Mouse (Mus musculus) hindbrain, embryonic 13.5 days (tissue): ENCODE measurements around the gene Gm14137. TPM values are rescaled to one million over a fixed set of nuclear protein-coding genes. Genes with fewer than 3 reads are reported as not detected.

Experiments
- ATAC-seq: fragments of 200-750 bp; cut with Nextera tagmentation; 2 replicates; pipeline ENCODE4 v1.8.0; 2017; ENCODE audit warnings: moderate TSS enrichment; ENCODE audit not compliant: low FRiP score
- H3K27ac ChIP-seq: fragments of 300-500 bp; sonication (generic); 2 replicates; pipeline ENCODE4 v1.5.1; 2015; ENCODE audit warnings: inconsistent platforms, mild to moderate bottlenecking, moderate library complexity
- H3K27me3 ChIP-seq: fragments of 300-500 bp; sonication (generic); 2 replicates; pipeline ENCODE4 v1.6.1; 2015; ENCODE audit warnings: mild to moderate bottlenecking, inconsistent platforms
- H3K36me3 ChIP-seq: fragments of 300-500 bp; sonication (generic); 2 replicates; pipeline ENCODE4 v1.6.1; 2015; ENCODE audit warnings: mild to moderate bottlenecking, inconsistent platforms
- H3K4me1 ChIP-seq: fragments of 300-500 bp; sonication (generic); replicated peaks from 2 replicates; pipeline ENCODE4 v1.6.1; 2015; ENCODE audit warnings: inconsistent platforms
- H3K4me2 ChIP-seq: fragments of 300-500 bp; sonication (generic); 2 replicates; pipeline ENCODE4 v1.6.1; 2015; ENCODE audit warnings: inconsistent platforms, mild to moderate bottlenecking, moderate library complexity
- H3K4me3 ChIP-seq: fragments of 300-500 bp; sonication (generic); 2 replicates; pipeline ENCODE4 v1.5.1; 2015; ENCODE audit warnings: mild to moderate bottlenecking, inconsistent platforms
- H3K9ac ChIP-seq: fragments of 300-500 bp; sonication (generic); 2 replicates; pipeline ENCODE4 v1.6.1; 2015; ENCODE audit warnings: mild to moderate bottlenecking, inconsistent platforms
- H3K9me3 ChIP-seq: fragments of 300-500 bp; sonication (generic); 2 replicates; pipeline ENCODE4 v1.6.1; 2016; ENCODE audit warnings: inconsistent platforms
- WGBS: fragments of 180-500 bp; shearing (Covaris S2); methylation state at CpG from one replicate; pipeline ENCODE4 v1.1.7; 2015; 5-methylcytosine and 5-hydroxymethylcytosine counted together
- polyA plus RNA-seq: library from polyadenylated mRNA; unstranded; fragments of >200 nt; fragmentation: Nextera tagmentation; extraction: Ambion mirVana; gene quantifications from 2 replicates; pipeline ENCODE4 v1.2.1, GENCODE M21; 2015

Gm14137 gene
- polyA plus RNA-seq, 1 experiment from 2014 or later: 0.75 TPM

- Histone ChIP-seq H3K4me3 (no peak overlapping the region), H3K4me1 (peaks cover 39% of the 10 kb centered on the region), H3K27me3 (no peaks in the 10 kb centered on the region; the same call in 1 of the 2 replicates), H3K36me3 (peaks cover 53% of the 10 kb centered on the region), H3K9me3 (no peaks in the 10 kb centered on the region), H3K27ac (no peak overlapping the region), H3K4me2 (no peak overlapping the region), H3K9ac (no peak overlapping the region)
- WGBS: 77% methylated on average over 6 of the region's 6 CpGs
- no peak for ATAC-seq
These were observed 1.3 kb downstream of the Gm14137 start for GRCm38 (mm10) chr2:119175614-119176013.

DNA sequence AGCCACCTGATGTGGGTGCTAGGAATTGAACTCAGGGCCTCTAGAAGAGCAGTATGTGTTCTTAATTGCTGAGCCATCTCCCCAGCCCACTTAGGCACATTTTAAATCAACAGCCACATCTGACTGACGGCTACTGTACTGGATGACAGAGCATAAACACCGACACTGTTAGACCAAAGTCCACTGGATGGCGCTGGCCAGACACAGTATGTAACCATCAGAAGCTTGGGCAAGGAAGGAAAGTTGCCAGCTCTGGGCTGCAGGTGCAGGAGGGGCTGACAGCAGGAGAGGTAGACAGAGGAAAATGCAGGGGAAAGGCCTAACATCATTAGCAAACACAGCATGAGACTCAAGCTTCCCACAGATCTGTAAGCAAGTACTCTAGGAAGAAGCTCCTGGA, 2.5 kb downstream of the Gm14137 start:
- no peak overlapping the region for H3K9ac ChIP-seq
- H3K4me3 ChIP-seq: no peak overlapping the region
- WGBS: 56% methylated on average over 3 of the region's 3 CpGs
- H3K4me2 ChIP-seq: no peak overlapping the region
- H3K27me3 ChIP-seq: no peaks in the 10 kb centered on the region; the same call in 1 of the 2 replicates
- H3K4me1 ChIP-seq: peaks cover 34% of the 10 kb centered on the region
- no peak for ATAC-seq
- H3K27ac ChIP-seq: no peak overlapping the region
- no peaks in the 10 kb centered on the region for H3K9me3 ChIP-seq
- peaks cover 58% of the 10 kb centered on the region for H3K36me3 ChIP-seq

DNA sequence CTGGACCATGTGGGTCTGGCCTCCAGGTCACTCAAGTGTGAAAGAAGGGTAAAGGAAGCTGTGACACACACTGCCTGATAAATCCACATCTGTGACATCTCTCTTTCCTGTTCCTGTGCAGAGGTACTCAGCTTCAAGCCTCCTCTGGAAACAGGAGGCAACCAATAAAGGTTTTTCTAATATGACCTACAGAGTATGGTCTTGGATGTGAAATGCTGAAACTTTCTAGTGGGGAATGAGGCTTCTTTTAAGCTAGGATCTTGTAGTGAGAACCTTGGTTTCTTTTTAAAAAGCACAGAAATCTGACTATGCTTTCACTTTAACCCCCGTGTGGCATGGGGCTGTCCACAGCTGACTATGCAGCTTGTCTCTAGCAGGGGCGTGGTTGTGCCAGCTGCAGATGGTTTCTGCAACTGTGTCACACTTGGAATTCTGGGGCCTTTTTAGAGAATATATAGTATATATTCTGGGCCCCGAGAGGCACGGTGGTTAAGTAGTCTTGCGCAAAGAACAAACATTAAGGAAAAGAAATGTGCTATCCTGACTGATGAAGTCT, 3.2 kb downstream of the Gm14137 start:
- peaks cover 27% of the 10 kb centered on the region for H3K4me1 ChIP-seq
- peaks cover 58% of the 10 kb centered on the region for H3K36me3 ChIP-seq
- no peaks in the 10 kb centered on the region for H3K9me3 ChIP-seq
- WGBS: 94% methylated on average over 5 of the region's 5 CpGs
- no peaks in the 10 kb centered on the region; the same call in 1 of the 2 replicates for H3K27me3 ChIP-seq
- no peak overlapping the region for H3K4me2 ChIP-seq
- H3K9ac ChIP-seq: no peak overlapping the region
- H3K27ac ChIP-seq: no peak overlapping the region
- no peak for ATAC-seq
- no peak overlapping the region for H3K4me3 ChIP-seq

- H3K9me3 ChIP-seq: no peaks in the 10 kb centered on the region
- H3K27me3 ChIP-seq: no peaks in the 10 kb centered on the region
- no peaks in the 10 kb centered on the region for H3K4me1 ChIP-seq
- no peak overlapping the region for H3K4me3 ChIP-seq
- no peak for ATAC-seq
- no peak overlapping the region for H3K27ac ChIP-seq
- H3K36me3 ChIP-seq: peaks cover 64% of the 10 kb centered on the region
- H3K9ac ChIP-seq: no peak overlapping the region
- 84% methylated on average over 7 of the region's 7 CpGs for WGBS
- H3K4me2 ChIP-seq: no peak overlapping the region
These were observed 8.6 kb downstream of the Gm14137 start for GRCm38 (mm10) chr2:119182914-119183313.

- no peaks in the 10 kb centered on the region for H3K27me3 ChIP-seq
- 6% methylated on average over 15 of the region's 15 CpGs for WGBS
- H3K9ac ChIP-seq: no peak overlapping the region
- H3K36me3 ChIP-seq: peaks cover 13% of the 10 kb centered on the region
- peak overlapping the region; percentile 51 for H3K4me2 ChIP-seq
- no peaks in the 10 kb centered on the region for H3K9me3 ChIP-seq
- no peak overlapping the region for H3K27ac ChIP-seq
- peak; percentile 82 for ATAC-seq
- peak overlapping the region; percentile 20 for H3K4me3 ChIP-seq
- H3K4me1 ChIP-seq: peaks cover 9% of the 10 kb centered on the region
These were observed 14.9 kb downstream of the Gm14137 start for GRCm38 (mm10) chr2:119189029-119189710.

DNA sequence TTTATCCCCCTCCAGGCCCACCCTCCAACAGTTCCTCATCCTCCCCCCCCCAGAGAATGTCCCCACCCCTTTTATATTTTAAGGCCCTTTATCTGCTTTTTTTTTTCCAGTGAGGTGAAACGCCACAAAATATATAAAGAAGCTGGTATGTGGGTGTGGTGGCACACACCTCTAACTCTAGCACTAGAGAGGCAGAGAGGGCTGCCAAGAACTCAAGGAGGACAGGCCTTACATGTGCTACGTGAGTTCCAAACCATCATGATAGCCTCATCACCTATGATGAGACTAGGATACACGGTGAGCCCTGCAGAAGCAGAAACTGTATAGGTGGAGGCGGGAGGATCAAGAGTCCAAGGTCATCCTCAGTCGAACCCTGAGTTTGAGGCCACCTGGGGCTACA, 16.7 kb downstream of the Gm14137 start:
- no peak for ATAC-seq
- 91% methylated on average over 5 of the region's 5 CpGs for WGBS
- Histone ChIP-seq H3K27ac (no peak overlapping the region), H3K4me1 (peaks cover 9% of the 10 kb centered on the region), H3K9me3 (no peaks in the 10 kb centered on the region), H3K4me2 (no peak overlapping the region), H3K9ac (no peak overlapping the region), H3K4me3 (no peak overlapping the region), H3K27me3 (no peaks in the 10 kb centered on the region), H3K36me3 (no peaks in the 10 kb centered on the region)

DNA sequence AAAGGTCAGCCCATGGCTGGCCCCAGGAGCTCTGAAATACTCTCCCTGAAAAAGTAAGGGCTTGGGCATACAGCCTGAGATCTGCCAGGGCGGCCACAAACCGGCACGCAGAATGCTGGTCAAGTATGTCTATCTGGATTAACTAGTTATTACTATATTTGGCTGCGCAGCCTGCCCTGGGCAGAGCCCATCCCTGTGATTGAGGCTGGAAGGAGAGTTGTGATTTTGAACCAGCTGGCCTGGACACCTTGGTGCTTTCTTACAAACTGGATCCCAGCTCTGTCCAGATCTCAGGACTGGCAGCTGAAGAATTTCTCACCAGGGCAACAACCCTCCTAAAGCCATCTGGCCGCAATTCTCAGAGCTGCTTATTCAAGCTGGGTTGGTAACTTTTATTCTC, 19.8 kb downstream of the Gm14137 start:
- no peak for ATAC-seq
- Histone ChIP-seq H3K27me3 (no peaks in the 10 kb centered on the region), H3K4me1 (peaks cover 13% of the 10 kb centered on the region), H3K9me3 (no peaks in the 10 kb centered on the region), H3K9ac (no peak overlapping the region), H3K4me3 (no peak overlapping the region), H3K27ac (no peak overlapping the region), H3K36me3 (no peaks in the 10 kb centered on the region), H3K4me2 (no peak overlapping the region)
- WGBS: 89% methylated on average over 5 of the region's 5 CpGs

DNA sequence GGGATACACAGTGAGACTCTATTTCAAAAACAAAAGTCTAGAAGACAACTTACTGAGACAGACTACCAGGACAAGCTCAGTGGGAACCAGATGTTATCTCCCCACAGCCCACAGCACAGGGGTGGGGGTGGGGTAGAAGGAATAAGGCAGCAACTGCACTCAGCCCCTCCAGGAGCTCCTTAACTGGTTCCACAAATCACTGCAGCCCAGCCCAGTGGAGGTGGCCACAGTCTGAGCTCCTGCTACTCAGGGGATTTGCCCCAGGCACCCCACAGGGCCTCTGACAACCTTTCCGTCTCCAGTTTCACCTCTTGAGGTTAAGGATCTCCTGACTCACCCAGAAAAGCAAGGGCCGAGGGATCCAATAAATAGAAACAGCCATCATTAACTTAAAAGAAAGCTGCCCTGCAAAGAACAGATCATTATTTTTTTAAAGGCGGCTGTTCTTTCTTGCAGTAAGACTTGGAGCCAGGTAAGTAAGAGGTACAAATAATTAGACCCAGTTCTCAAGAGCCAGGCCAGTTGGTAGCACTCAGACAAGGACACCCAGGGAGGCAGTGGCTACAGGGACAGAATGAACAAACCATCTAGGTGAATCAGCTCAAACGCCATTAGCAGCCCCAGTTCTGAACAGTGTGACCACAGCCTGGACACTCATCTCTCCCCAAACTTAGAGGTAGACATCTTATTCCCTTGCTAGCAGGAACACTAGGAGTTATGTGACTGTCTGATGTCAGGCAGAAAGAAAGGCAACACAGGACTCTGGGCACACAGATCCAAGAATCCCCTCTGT, 22.2 kb downstream of the Gm14137 start:
- whole genome bisulfite sequencing: 37% methylated on average over 4 of the region's 4 CpGs
- Histone ChIP-seq H3K9me3 (no peaks in the 10 kb centered on the region), H3K4me1 (peaks cover 15% of the 10 kb centered on the region), H3K27ac (no peak overlapping the region), H3K4me2 (no peak overlapping the region), H3K36me3 (no peaks in the 10 kb centered on the region), H3K4me3 (no peak overlapping the region), H3K27me3 (no peaks in the 10 kb centered on the region), H3K9ac (no peak overlapping the region)
- no peak for ATAC-seq

DNA sequence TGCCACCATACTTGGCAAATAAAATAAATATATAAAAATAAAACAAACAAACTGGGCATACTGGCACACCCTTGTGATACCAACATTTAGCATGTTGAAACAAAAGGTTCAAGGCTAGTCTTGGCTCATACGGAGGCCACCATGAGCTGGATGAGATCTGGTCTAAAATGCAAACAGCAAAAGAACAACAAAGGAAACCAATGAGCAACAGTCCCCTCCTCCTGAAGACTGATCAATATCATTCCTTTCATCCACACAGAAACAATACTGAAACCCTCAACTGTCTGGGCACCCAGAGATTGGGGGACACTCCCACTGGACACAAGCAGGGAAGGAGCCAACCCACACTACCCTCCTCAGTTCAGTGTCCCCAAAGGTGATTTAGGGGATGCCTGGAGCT, 23.2 kb downstream of the Gm14137 start:
- Histone ChIP-seq H3K9me3 (no peaks in the 10 kb centered on the region), H3K4me1 (peaks cover 15% of the 10 kb centered on the region), H3K9ac (no peak overlapping the region), H3K4me2 (no peak overlapping the region), H3K36me3 (no peaks in the 10 kb centered on the region), H3K4me3 (no peak overlapping the region), H3K27me3 (no peaks in the 10 kb centered on the region), H3K27ac (no peak overlapping the region)
- 75% methylated on average over 1 of the region's 1 CpGs for WGBS
- no peak for ATAC-seq

GRCm38 (mm10) chr2:119198049-119198448, 23.7 kb downstream of the Gm14137 start:
- Histone ChIP-seq H3K27ac (no peak overlapping the region), H3K9me3 (no peaks in the 10 kb centered on the region), H3K4me2 (no peak overlapping the region), H3K4me3 (no peak overlapping the region), H3K36me3 (no peaks in the 10 kb centered on the region), H3K9ac (no peak overlapping the region), H3K27me3 (no peaks in the 10 kb centered on the region), H3K4me1 (peaks cover 19% of the 10 kb centered on the region)
- no peak for ATAC-seq
- WGBS: 64% methylated on average over 1 of the region's 1 CpGs

DNA sequence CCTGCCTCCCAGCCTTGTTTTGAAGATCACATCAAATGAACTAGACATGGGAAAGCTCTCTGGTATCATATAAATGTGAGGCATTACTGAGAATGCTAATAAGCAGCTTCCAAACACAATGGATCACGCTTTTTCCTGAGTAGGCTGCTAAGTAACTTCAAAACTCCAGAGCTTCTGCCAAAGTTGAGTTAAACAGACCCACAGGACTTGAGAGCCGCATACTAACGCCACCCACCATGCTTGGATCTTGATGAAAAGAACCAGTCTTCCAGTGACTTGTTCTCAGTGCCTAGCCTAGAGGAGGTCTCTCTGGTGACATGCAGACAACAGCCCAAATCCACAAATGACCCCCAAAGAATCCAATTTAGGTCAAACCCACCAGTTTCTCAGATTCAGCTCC, 24.6 kb downstream of the Gm14137 start:
- H3K4me1 ChIP-seq: peaks cover 24% of the 10 kb centered on the region
- no peak overlapping the region for H3K9ac ChIP-seq
- WGBS: 57% methylated on average over 3 of the region's 3 CpGs
- no peaks in the 10 kb centered on the region for H3K36me3 ChIP-seq
- no peaks in the 10 kb centered on the region for H3K27me3 ChIP-seq
- no peak overlapping the region for H3K27ac ChIP-seq
- H3K4me2 ChIP-seq: no peak overlapping the region
- H3K9me3 ChIP-seq: no peaks in the 10 kb centered on the region
- ATAC-seq: no peak
- no peak overlapping the region for H3K4me3 ChIP-seq

- 64% methylated on average over 5 of the region's 5 CpGs for WGBS
These were observed 28.7 kb downstream of the Gm14137 start for GRCm38 (mm10) chr2:119202914-119203453.

More at GRCm38 (mm10) chr2:119202914-119203453, 28.7 kb downstream of the Gm14137 start:
- H3K4me1 ChIP-seq: peaks cover 30% of the 10 kb centered on the region
- no peak overlapping the region for H3K27ac ChIP-seq
- no peak overlapping the region for H3K9ac ChIP-seq
- H3K4me2 ChIP-seq: no peak overlapping the region
- no peak for ATAC-seq
- H3K9me3 ChIP-seq: no peaks in the 10 kb centered on the region
- no peak overlapping the region for H3K4me3 ChIP-seq
- H3K27me3 ChIP-seq: no peaks in the 10 kb centered on the region
- H3K36me3 ChIP-seq: no peaks in the 10 kb centered on the region
